Mouse (Mus musculus) limb, embryonic 13.5 days (tissue): Measurements from ENCODE around the gene Rftn1. TPM values are rescaled to one million over a fixed set of nuclear protein-coding genes. Genes with fewer than 3 reads are reported as not detected.
"Not testable (repeated sequence)": the region's sequence is repeated elsewhere in the genome, so short reads cannot be mapped to it uniquely, and the experiment has no call there.

ENCODE experiments used
- ATAC-seq: fragments of 200-750 bp; cut with Nextera tagmentation; 2 replicates; pipeline ENCODE4 v1.8.0; 2017; ENCODE audit warnings: low read depth, moderate number of reproducible peaks, moderate TSS enrichment; ENCODE audit not compliant: low FRiP score
- H3K27ac ChIP-seq: fragments of 300-500 bp; sonication (generic); 2 replicates; pipeline ENCODE4 v1.5.1; 2015; ENCODE audit warnings: inconsistent platforms, mild to moderate bottlenecking, moderate library complexity
- H3K27me3 ChIP-seq: fragments of 300-500 bp; sonication (generic); 2 replicates; pipeline ENCODE4 v1.6.1; 2015; ENCODE audit warnings: mild to moderate bottlenecking, inconsistent platforms
- H3K36me3 ChIP-seq: fragments of 300-500 bp; sonication (generic); 2 replicates; pipeline ENCODE4 v1.6.1; 2015; ENCODE audit warnings: inconsistent platforms, mild to moderate bottlenecking, moderate library complexity
- H3K4me1 ChIP-seq: fragments of 300-500 bp; sonication (generic); 2 replicates; pipeline ENCODE4 v1.6.1; 2015; ENCODE audit warnings: inconsistent platforms
- H3K4me2 ChIP-seq: fragments of 300-500 bp; sonication (generic); replicated peaks from 2 replicates; pipeline ENCODE4 v1.6.1; 2015; ENCODE audit warnings: inconsistent platforms, mild to moderate bottlenecking, moderate library complexity
- H3K4me3 ChIP-seq: fragments of 300-500 bp; sonication (generic); 2 replicates; pipeline ENCODE4 v1.5.1; 2015; ENCODE audit warnings: moderate library complexity, mild to moderate bottlenecking, inconsistent platforms
- H3K9ac ChIP-seq: fragments of 300-500 bp; sonication (generic); 2 replicates; pipeline ENCODE4 v1.6.1; 2015; ENCODE audit warnings: mild to moderate bottlenecking, inconsistent platforms
- H3K9me3 ChIP-seq: fragments of 300-500 bp; sonication (generic); 2 replicates; pipeline ENCODE4 v1.6.1; 2016; ENCODE audit warnings: inconsistent platforms
- WGBS: fragments of 180-500 bp; shearing (Covaris S2); methylation state at CpG from one replicate; pipeline ENCODE4 v1.1.7; 2015; 5-methylcytosine and 5-hydroxymethylcytosine counted together
- polyA plus RNA-seq: library from polyadenylated mRNA; unstranded; fragments of >200 nt; fragmentation: Nextera tagmentation; extraction: Ambion mirVana; gene quantifications from 2 replicates; pipeline ENCODE4 v1.2.1, GENCODE M21; 2015

The Rftn1 gene
- polyA plus RNA-seq, 1 experiment from 2014 or later: 17.2 TPM

DNA sequence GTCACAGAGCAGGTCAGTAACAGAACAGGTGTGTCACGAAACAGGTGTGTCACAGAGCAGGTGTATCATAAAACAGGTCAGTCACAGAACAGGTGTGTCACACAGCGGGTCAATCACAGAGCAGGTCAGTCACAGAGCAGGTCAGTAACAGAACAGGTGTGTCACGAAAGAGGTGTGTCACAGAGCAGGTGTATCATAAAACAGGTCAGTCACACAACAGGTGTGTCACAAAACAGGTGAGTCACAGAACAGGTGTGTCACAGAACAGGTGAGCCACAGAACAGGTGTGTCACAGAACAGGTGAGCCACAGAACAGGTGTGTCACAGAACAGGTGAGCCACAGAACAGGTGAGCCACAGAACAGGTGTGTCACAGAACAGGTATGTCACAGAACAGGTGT, 74.8 kb downstream of the Rftn1 start:
- WGBS: 89% methylated on average over 3 of the region's 3 CpGs
- not testable (repeated sequence) for H3K27ac ChIP-seq, H3K4me2 ChIP-seq, H3K27me3 ChIP-seq, H3K9ac ChIP-seq, H3K36me3 ChIP-seq, H3K9me3 ChIP-seq, ATAC-seq, H3K4me1 ChIP-seq, H3K4me3 ChIP-seq

DNA sequence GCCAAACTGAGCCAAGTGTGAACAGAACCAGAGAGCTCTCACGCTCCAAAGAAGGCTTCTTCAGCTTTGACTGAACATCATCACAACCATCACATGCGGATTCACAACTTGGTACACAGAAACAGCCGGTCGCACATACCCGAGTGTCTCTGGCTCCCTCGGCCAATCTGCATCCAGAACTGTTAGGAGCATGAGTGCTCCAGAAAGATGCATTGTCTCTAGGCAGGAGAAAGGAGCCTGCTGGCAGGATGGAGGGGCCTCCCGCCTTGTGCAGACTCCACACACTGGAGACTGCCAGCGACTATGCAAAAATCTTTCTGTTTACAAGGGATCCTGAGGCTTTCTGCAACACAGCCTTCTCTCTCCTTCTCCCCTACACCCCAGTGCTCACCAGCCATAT, 75.8 kb downstream of the Rftn1 start:
- no peaks in the 10 kb centered on the region for H3K36me3 ChIP-seq
- 88% methylated on average over 8 of the region's 8 CpGs for WGBS
- no peak overlapping the region for H3K4me2 ChIP-seq
- peaks cover 4% of the 10 kb centered on the region; the same call in 1 of the 2 replicates for H3K4me1 ChIP-seq
- no peaks in the 10 kb centered on the region for H3K9me3 ChIP-seq
- H3K9ac ChIP-seq: no peak overlapping the region
- no peaks in the 10 kb centered on the region for H3K27me3 ChIP-seq
- no peak overlapping the region for H3K4me3 ChIP-seq
- no peak overlapping the region for H3K27ac ChIP-seq
- no peak for ATAC-seq

DNA sequence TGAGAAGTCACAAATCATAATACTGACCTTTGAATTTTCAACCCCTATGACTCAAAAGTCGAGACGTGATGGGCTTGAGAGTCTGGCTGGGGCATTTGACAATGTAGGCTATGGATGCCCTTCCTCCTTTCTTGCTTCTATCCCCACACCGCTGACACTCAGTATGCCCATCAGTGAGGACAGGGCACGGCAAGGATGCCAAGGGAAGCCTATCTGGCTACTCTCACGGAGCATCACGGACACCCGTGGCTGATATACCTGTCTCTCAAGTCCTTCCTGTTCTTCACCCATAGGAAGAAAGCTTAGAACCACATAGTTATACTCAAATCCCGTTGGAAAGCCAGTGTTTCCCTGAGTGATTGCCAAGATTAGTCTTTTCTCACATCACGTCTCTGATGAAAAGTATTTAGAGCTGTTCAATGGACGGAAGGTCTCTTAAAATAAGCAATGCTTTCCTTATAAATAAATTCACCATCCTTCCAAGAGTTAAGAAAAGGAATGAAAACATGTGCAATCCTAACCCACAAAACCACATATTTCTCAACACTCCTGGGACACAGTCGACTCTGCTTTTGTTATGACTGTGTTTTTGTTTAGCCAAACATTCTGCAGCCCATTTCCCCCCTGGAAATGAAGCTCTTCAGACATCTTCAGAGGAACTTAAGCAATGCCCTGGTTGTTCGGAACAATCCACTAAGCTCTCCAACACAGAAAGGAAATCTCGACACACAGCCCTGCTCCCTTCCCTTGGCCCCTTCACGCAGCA, 79.6 kb downstream of the Rftn1 start:
- peaks cover 13% of the 10 kb centered on the region for H3K4me1 ChIP-seq
- H3K4me2 ChIP-seq: no peak overlapping the region
- H3K9me3 ChIP-seq: no peaks in the 10 kb centered on the region
- no peak overlapping the region for H3K4me3 ChIP-seq
- H3K27ac ChIP-seq: no peak overlapping the region
- WGBS: 69% methylated on average over 14 of the region's 14 CpGs
- no peaks in the 10 kb centered on the region for H3K36me3 ChIP-seq
- no peaks in the 10 kb centered on the region for H3K27me3 ChIP-seq
- no peak for ATAC-seq
- no peak overlapping the region for H3K9ac ChIP-seq

DNA sequence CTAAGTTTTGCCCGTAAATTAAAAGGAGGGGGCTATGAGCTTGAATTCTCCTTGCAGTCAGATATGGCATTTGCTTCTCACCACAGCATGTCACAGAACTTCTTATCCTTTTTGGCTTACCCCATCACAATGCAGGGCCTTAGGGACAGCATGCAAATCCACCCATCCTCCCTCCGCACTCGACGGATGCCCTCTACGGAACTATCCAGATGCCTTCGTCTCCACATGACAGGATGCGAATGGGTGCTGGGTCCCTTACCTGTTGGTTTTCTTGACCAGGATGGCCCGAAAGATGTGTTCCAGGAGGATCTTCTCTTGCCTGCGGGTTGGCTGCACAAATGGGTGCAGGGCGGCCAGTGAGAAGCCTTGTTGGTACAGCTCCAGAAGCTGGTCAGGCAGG, 83.7 kb downstream of the Rftn1 start:
- WGBS: 93% methylated on average over 10 of the region's 10 CpGs
- Histone ChIP-seq H3K9ac (no peak overlapping the region), H3K4me1 (peaks cover 13% of the 10 kb centered on the region), H3K27ac (no peak overlapping the region), H3K4me3 (no peak overlapping the region), H3K27me3 (no peaks in the 10 kb centered on the region), H3K9me3 (peaks cover 5% of the 10 kb centered on the region), H3K36me3 (no peaks in the 10 kb centered on the region), H3K4me2 (no peak overlapping the region)
- no peak for ATAC-seq

DNA sequence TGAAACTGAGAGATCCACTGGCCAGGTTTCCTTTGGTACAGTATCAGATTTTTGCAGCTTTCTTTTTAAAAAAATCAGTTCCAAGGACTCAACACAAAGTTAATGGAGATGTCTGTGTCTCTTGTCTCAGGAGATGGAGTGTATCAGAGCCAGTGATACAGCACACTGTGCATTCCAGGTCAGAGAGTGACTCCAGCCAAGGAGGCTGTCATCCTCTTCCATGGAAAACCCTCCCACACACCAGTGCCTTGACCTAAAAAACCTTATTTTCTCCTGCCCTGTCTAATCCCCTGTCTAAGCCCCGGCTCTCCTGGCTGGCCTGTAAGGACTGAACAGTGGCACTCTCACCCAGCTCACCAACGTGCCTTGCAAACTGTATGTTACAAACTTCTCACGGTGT, 86.3 kb downstream of the Rftn1 start:
- H3K4me2 ChIP-seq: no peak overlapping the region
- H3K4me3 ChIP-seq: no peak overlapping the region
- no peak overlapping the region for H3K27ac ChIP-seq
- peaks cover 5% of the 10 kb centered on the region for H3K9me3 ChIP-seq
- H3K36me3 ChIP-seq: no peaks in the 10 kb centered on the region
- H3K27me3 ChIP-seq: no peaks in the 10 kb centered on the region
- peaks cover 10% of the 10 kb centered on the region; the same call in 1 of the 2 replicates for H3K4me1 ChIP-seq
- no peak overlapping the region for H3K9ac ChIP-seq
- no peak for ATAC-seq
- 87% methylated on average over 3 of the region's 3 CpGs for WGBS

DNA sequence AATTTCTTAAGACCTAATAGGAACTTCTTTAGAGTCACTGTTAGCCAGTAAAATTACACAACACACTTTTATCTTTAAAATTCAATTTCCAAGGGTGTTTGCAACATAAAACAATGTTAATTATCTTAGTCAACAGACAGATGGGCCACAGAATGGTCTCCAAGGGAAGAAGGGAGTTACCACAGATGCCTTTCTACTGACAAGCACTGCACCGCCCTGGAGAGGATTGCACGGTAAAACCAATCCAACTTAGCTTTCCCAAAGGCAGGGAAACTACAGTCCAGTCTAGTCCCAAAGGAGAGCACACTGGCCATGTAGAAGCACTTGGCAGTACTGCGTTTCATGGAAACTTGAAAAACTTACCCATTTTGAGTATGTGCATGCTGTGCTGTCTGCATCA, 89.1 kb downstream of the Rftn1 start:
- no peak overlapping the region for H3K27ac ChIP-seq
- no peak for ATAC-seq
- H3K27me3 ChIP-seq: no peaks in the 10 kb centered on the region
- WGBS: 96% methylated on average over 3 of the region's 3 CpGs
- H3K4me3 ChIP-seq: no peak overlapping the region
- peaks cover 5% of the 10 kb centered on the region for H3K9me3 ChIP-seq
- no peaks in the 10 kb centered on the region for H3K36me3 ChIP-seq
- H3K4me1 ChIP-seq: no peaks in the 10 kb centered on the region
- no peak overlapping the region for H3K9ac ChIP-seq
- no peak overlapping the region for H3K4me2 ChIP-seq

DNA sequence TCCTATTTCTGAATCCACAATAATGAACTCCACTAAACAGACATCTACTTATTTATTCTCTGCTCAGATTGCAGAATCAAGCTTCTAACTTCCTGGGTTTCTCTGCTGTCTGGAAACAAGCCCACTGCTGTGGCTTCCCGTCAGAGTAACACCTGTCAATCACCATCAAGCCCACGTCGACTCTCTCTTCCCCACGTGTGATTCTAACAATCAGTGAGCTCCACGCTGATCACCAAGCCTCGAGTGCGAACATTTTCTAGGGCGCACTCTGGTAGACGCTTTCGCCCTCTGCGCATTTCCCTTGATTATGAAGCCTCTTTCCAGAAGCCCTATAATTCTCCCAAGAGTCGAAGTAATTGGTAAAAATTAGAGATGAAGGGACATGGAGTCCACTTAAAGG, 90.4 kb downstream of the Rftn1 start:
- Histone ChIP-seq H3K9ac (no peak overlapping the region), H3K9me3 (0 out of 2 replicates have a peak, but pooled peaks cover under 1% of the 10 kb centered on the region), H3K27me3 (no peaks in the 10 kb centered on the region), H3K4me2 (no peak overlapping the region), H3K4me3 (no peak overlapping the region), H3K36me3 (no peaks in the 10 kb centered on the region), H3K27ac (no peak overlapping the region), H3K4me1 (no peaks in the 10 kb centered on the region)
- WGBS: 72% methylated on average over 12 of the region's 12 CpGs
- ATAC-seq: no peak

DNA sequence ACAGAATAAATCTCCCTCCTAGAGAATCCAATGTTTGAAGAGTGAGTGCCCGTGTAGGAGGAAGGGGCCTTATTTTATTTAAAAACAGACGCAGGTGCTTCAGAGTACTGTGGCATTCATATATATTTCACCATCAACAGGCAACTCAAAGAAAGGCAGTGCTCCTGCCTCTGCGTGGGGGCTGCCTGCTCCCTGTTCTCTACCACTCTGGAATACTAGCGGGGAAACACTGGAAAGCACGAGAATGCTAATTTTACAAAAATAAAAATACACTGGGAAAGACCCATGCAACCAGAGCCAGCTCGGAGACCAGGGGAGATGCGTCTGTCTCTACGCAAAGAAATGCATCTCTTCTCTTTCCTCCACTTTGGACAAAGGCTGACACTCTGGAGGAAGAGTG, 91.1 kb downstream of the Rftn1 start:
- no peak overlapping the region for H3K27ac ChIP-seq
- no peak overlapping the region for H3K9ac ChIP-seq
- no peaks in the 10 kb centered on the region for H3K4me1 ChIP-seq
- no peak overlapping the region for H3K4me2 ChIP-seq
- no peaks in the 10 kb centered on the region for H3K9me3 ChIP-seq
- H3K36me3 ChIP-seq: no peaks in the 10 kb centered on the region
- 71% methylated on average over 8 of the region's 8 CpGs for WGBS
- H3K4me3 ChIP-seq: no peak overlapping the region
- no peak for ATAC-seq
- no peaks in the 10 kb centered on the region for H3K27me3 ChIP-seq

DNA sequence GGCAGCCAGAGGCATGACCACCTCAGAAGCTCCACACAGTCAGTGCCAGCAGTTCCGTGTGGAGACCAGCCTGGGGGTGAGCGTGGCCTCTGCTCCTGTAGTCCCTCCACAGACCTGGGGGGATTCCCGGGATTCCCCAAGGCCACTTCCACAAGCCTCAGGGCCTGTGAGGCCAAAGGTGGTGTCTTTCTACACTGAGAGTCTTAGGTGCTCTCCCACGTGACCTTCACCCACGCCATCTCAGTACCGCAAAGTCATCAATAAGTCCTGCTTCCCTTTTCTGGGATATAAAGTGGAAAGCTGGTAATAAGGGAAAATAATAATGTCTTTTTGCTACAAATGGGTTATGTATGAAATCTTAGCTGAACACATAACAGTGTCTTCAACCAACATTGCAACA, 92.2 kb downstream of the Rftn1 start:
- no peak for ATAC-seq
- Histone ChIP-seq H3K36me3 (no peaks in the 10 kb centered on the region), H3K4me1 (0 out of 2 replicates have a peak, but pooled peaks cover 4% of the 10 kb centered on the region), H3K9me3 (no peaks in the 10 kb centered on the region), H3K27ac (no peak overlapping the region), H3K4me2 (no peak overlapping the region), H3K27me3 (no peaks in the 10 kb centered on the region), H3K4me3 (no peak overlapping the region), H3K9ac (no peak overlapping the region)
- 88% methylated on average over 6 of the region's 6 CpGs for WGBS

DNA sequence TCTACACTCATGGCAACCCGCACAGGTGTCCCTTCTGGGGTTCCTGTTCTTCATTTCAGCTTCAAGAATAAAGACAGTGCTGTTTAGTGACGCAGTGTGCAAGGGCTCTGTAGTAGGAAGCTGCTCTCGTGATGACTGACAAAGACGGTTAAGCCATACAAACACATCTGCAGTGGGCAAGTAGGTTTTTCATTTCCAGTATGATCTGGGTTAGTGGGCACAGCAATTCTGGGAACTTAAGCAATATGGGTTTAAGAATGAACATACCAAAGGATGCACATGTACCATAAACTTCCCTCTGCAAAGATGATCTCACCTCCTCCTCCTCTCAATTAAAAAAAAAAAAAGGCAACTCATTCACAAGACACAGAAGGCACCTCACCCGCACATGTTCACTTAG, 92.6 kb downstream of the Rftn1 start:
- Histone ChIP-seq H3K4me3 (no peak overlapping the region), H3K9me3 (no peaks in the 10 kb centered on the region), H3K4me2 (no peak overlapping the region), H3K9ac (no peak overlapping the region), H3K4me1 (0 out of 2 replicates have a peak, but pooled peaks cover 4% of the 10 kb centered on the region), H3K36me3 (no peaks in the 10 kb centered on the region), H3K27ac (no peak overlapping the region), H3K27me3 (no peaks in the 10 kb centered on the region)
- ATAC-seq: no peak
- whole genome bisulfite sequencing: 97% methylated on average over 5 of the region's 5 CpGs

DNA sequence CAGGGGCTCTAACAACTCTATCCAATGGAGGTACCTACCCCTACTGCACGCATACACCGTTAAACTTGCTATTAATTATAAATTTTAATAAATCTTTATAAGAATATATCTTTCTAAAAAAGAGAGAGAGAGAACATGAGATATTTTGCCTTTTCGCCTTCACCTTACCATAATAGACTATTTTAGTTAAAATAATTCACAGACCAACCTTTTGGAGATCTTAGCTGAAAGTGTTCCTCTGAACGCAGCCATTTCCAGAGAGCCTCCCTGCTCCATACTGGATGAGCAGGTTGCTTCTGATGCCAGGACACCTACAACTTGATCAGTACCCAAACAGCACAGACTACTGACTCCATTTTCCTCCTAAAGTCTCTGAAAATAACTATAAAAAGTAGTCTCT, 94.2 kb downstream of the Rftn1 start:
- H3K9me3 ChIP-seq: no peaks in the 10 kb centered on the region
- no peak overlapping the region for H3K9ac ChIP-seq
- H3K27me3 ChIP-seq: no peaks in the 10 kb centered on the region
- no peak overlapping the region for H3K27ac ChIP-seq
- ATAC-seq: no peak
- 92% methylated on average over 4 of the region's 4 CpGs for WGBS
- H3K4me1 ChIP-seq: 0 out of 2 replicates have a peak, but pooled peaks cover 7% of the 10 kb centered on the region
- H3K4me2 ChIP-seq: no peak overlapping the region
- H3K4me3 ChIP-seq: no peak overlapping the region
- H3K36me3 ChIP-seq: no peaks in the 10 kb centered on the region

DNA sequence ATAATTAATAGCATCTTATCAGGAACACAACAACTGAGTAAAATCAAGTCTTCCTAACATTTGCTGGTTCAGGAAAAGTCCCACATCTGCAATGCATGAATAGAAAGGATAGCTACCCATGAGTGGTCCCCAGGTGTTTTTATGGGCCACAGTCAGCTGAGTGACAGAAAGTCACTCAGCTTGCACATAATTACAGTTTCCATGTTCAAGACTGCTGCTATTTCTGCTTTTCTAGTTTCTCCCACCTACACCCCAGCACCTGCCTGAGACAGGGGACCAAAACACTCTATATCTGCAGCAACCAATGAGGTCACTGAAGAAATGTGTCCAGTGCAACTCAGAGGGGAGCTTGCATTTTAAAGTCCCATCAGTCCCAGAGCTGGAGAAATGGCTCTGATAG, 95.9 kb downstream of the Rftn1 start:
- Histone ChIP-seq H3K27me3 (no peaks in the 10 kb centered on the region), H3K4me1 (0 out of 2 replicates have a peak, but pooled peaks cover 7% of the 10 kb centered on the region), H3K4me3 (no peak overlapping the region), H3K9me3 (no peaks in the 10 kb centered on the region), H3K27ac (no peak overlapping the region), H3K9ac (no peak overlapping the region), H3K4me2 (no peak overlapping the region), H3K36me3 (no peaks in the 10 kb centered on the region)
- ATAC-seq: no peak

DNA sequence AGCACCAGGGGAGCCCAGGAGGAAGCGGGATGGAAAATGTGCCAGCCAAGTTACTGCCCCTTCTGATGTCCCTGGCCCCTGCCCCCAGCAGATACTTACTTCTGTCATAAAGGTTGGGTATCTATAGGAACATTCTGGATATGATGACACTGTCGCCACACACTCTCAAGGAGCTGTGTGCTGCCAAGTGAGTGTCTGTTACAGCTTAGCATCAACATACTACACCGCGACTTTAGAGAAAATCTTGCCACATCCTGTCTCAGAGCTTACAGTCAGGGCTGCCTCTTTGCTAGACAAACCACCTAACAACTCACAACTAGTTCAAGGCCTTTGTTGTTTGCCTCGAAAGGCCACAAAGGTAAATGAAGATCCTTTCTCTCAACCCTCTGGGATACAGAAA, 96.4 kb downstream of the Rftn1 start:
- no peak for ATAC-seq
- 76% methylated on average over 5 of the region's 5 CpGs for WGBS
- H3K4me2 ChIP-seq: no peak overlapping the region

More for the DNA sequence above, 96.4 kb downstream of the Rftn1 start:
- no peaks in the 10 kb centered on the region for H3K36me3 ChIP-seq
- H3K9ac ChIP-seq: no peak overlapping the region
- 0 out of 2 replicates have a peak, but pooled peaks cover 7% of the 10 kb centered on the region for H3K4me1 ChIP-seq
- no peak overlapping the region for H3K27ac ChIP-seq
- no peak overlapping the region for H3K4me3 ChIP-seq
- no peaks in the 10 kb centered on the region for H3K27me3 ChIP-seq
- no peaks in the 10 kb centered on the region for H3K9me3 ChIP-seq
